Mouse (Mus musculus): Measurements from ENCODE around the gene Iyd. TPM values are rescaled to one million over a fixed set of nuclear protein-coding genes. Genes with fewer than 3 reads are reported as not detected.
A peak's percentile ranks its signal among the peaks of the same experiment; 100 is the strongest.

Gene Iyd
- total RNA-seq, 1 experiment from 2014 or later, result 0.39 TPM

GRCm38 (mm10) chr10:3549384-3549783 is 9.3 kb downstream of the Iyd start:
- no peak for DNase-seq

DNA sequence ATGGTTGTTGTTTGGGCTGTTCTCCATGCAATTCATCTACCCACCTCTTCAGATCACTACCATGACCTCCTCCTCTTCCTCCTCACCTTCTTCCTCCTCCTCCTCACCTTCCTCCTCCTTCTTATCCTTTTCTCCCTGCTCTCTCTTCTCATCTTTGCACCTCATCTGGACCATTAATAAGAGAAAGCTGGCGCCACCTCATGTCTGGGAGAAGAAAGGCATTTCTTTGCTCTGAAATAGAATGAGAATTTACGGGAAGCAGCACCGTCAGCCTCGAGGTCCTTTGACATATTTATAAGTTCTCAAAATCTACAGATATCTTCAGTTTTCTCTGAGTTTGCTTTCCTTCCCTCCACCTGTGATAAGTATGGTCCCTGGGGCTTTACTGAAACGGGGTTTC is 15.1 kb downstream of the Iyd start:
- no peak for DNase-seq

DNA sequence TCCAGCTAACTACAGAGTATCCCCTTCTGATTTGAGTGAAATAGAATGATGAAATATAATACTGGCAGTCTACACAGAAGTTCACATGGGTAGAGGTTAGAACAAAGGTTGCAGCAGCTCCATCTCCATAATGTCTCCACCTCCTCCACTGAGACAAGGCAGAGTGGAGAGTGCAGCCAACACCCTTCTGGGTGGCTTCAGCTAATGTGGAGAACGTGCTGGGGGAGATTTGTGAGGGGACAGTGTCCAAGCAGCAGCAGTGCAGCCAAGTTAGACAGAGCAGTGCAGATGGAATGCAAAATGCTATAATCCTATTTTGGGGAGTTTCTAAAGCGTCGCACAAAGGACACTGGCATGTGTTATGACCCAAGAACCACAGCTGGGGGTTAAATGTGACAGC is 16.5 kb downstream of the Iyd start:
- no peak for DNase-seq

DNA sequence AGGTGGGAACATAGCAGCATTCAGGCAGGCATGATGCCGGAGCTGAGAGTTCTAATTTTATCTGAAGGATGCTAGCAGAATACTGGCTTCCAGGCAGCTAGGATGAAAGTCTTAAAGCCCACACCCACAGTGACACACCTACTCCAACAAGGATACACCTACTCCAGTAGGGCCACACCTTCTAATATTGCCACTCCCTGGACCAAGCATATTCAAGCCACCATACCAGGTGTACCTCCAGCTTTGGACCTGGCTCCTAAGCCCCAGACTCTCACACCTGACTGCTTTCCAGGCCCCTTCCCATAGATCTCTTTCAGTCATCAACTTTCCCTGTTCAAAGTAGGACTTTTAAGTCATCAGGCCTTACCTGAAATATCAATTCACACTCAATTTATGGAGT is 19.1 kb downstream of the Iyd start:
- no peak for DNase-seq

- DNase-seq, result no peak
These were observed 22.1 kb downstream of the Iyd start for GRCm38 (mm10) chr10:3562165-3562564.

DNA sequence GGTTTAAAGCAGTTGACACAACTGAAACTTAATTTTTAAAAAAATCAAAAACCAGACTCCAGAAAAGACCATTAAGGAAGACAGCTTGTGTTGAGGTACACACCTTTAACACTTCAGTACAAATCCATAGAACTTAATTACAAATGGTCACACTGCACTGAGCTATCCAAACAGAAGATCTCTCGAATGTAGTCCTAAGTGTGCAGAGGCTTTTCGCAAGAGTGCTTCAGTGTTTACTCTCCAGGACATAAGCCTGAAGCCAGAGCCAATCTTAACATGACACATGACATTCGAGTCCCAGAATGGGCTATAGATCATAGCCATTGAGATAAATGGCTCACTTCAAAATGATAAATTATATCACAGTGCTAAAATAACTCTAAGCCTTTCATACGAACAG is 25.1 kb downstream of the Iyd start:
- no peak for DNase-seq

GRCm38 (mm10) chr10:3567821-3568220 is 27.8 kb downstream of the Iyd start:
- no peak for DNase-seq

DNA sequence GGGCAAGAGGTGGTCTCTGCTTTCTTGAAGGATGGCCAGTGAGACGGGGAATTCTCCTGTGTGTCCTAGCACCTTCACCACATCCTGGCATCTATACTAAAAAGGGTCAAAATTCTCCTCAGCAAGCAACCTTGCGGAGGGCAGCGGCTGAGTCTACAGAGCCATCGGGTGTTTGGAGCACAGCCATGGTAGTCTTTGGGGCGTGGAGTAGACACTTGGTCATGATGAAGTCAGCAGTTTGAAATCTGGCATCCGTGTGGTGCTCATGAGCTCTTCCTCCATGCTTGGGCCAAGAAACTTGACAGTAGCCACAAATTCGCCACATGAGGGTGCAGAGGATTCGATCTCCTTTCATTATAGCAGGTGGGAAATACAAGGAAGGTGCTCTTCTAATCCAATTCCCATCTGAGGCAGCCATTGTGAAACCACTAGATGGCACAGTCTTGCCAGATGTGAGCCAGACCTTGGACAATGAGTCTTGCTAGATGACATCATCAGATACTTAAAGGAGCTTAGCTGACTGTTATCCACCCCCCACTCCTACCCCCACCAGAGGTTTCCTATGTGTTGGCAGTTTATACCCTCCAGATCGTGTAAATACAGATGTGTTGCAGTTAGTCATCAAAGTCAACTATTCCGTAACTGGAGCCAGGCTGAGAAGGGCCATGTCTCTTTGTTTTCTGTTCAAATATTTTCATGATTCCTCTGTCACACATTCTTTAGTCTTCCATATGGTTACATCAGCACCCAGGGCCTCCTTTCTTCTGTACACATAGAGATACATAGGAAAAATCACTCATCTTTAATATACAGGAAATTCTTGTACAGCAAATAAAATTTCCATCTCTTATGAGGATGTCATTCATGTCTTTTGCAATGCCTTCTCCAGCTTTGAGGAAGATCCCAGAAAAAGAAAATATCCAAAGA is 32.9 kb downstream of the Iyd start:
- DNase-seq, result peak; percentile 9

GRCm38 (mm10) chr10:3573905-3574500 is 34.0 kb downstream of the Iyd start:
- DNase-seq, result peak; percentile 22

GRCm38 (mm10) chr10:3590632-3591031 is 50.6 kb downstream of the Iyd start:
- DNase-seq, result no peak

- DNase-seq, result no peak
These were observed 51.8 kb downstream of the Iyd start for GRCm38 (mm10) chr10:3591790-3592189.

GRCm38 (mm10) chr10:3596697-3597096 is 56.7 kb downstream of the Iyd start:
- DNase-seq, result no peak

DNA sequence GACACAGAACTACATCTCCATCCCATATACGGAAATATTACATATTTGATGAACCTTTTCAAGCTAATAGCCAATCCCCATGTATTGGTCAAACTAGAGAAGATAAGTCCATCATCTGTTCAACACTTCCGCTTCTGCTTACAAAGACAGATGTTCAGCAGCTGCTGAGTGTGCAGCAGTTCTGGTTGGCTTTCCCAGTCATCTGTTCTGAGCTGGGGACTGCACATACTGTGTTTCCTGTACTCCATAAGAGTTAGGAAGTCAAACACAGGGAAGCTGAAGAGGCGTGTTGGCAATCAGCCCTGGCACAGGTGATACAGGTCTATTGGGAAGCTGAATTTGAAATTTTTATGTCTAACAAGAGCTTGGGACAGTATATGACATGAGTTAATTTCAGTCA is 57.7 kb downstream of the Iyd start:
- DNase-seq, result no peak

Other genes starting within 250 kb of the Iyd start
- gene Ppp1r14c, start 174.2 kb upstream of the Iyd start, total RNA-seq (2021), result 20.4 and 28.9 TPM in 2 replicates
- gene Plekhg1, start 200.1 kb downstream of the Iyd start, total RNA-seq (2021), result 6.2 and 6.6 TPM in 2 replicates